Mouse (Mus musculus): Measurements from ENCODE around the gene Serhl.
"Not testable (repeated sequence)": the region's sequence is repeated elsewhere in the genome, so short reads cannot be mapped to it uniquely, and the experiment has no call there.

DNA sequence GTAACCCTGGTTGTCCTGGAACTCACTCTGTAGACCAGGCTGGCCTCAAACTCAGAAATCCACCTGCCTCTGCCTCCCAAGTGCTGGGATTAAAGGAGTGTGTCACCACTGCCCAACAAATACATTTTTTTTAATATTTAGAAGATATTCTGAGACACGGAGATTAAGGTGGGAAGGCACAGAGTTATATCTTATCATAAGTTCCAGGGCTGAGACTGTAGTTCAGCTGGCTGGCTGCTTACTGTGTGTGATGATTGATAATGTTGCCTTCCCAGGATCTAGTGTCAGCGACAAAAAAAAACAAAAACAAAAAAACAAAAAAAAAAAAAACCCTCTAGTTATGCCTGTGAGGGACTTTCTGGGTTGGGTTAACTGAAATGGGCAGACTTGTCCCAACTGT, 26.7 kb upstream of the Serhl start:
- TF ChIP-seq CTCF, POLR2A (IDR thresholded peaks at IDR 0.05; ENCODE audit: extremely low read depth, insufficient read depth, low read length): not testable (repeated sequence)

All from cortical plate, adult 2 months (tissue).